Mouse (Mus musculus): ENCODE measurements around the gene Cd40lg. TPM values are rescaled to one million over a fixed set of nuclear protein-coding genes. Genes with fewer than 3 reads are reported as not detected.

The Cd40lg gene
- polyA plus RNA-seq, 1 experiment = not detected

DNA sequence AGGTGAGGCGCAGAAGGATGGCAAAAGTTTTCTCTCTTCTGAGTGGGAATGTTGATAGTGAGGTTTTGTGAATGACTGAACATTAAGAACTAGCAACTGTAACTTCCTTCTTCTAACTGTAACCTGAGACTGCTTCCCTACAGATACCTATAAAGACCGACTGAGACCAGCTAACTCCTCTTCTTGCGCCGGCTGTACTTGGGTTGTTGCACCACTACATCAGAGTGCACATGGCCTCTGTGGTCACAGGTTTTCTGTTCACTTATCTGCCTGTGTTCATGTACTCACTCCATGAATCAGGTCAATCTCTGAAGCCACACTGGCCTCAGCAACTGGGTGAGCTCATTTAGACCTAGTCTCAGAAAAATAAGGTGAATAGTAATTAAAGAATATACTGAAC, 51.6 kb downstream of the Cd40lg start:
- TF ChIP-seq POLR2A (IDR thresholded peaks at IDR 0.05; ENCODE audit: borderline replicate concordance, extremely low read depth, insufficient read depth, insufficient read length, poor library complexity, severe bottlenecking) (no peak), CTCF (IDR thresholded peaks at IDR 0.05; ENCODE audit: borderline replicate concordance, extremely low read depth, insufficient read depth, insufficient read length) (no peak)
- DNase-seq (ENCODE audit: low read depth) = no peak

Other genes starting within 250 kb of the Cd40lg start
- gene Brs3, start 169.1 kb upstream of the Cd40lg start, polyA plus RNA-seq (2012; rRNA removed) = 0.10 and 0.16 TPM in 2 replicates
- 31.2 and 42.4 TPM in 2 replicates for gene Htatsf1, start 158.6 kb upstream of the Cd40lg start, polyA plus RNA-seq (2012; rRNA removed)
- gene Vgll1, start 124.0 kb upstream of the Cd40lg start, polyA plus RNA-seq (2012; rRNA removed) = not detected in 2 replicates
- gene Arhgef6, start 126.6 kb downstream of the Cd40lg start, polyA plus RNA-seq (2012; rRNA removed) = 10.3 and 12.6 TPM in 2 replicates
- 191 and 229 TPM in 2 replicates for gene Rbmx, start 180.9 kb downstream of the Cd40lg start, polyA plus RNA-seq (2012; rRNA removed)
- not detected in 2 replicates for gene Gm364, start 197.0 kb downstream of the Cd40lg start, polyA plus RNA-seq (2012; rRNA removed)

All from brain, embryonic 14.5 days (tissue).